Mouse (Mus musculus) liver, adult (tissue): Measurements from ENCODE around the gene Syn3.

Source experiments
- GATA4 ChIP-seq: IDR thresholded peaks from 2 replicates; pipeline ENCODE4 v1.6.1; 2014; ENCODE audit warnings: mild to moderate bottlenecking, low read length; ENCODE audit not compliant: insufficient replicate concordance

The Syn3 gene

GRCm38 (mm10) chr10:86230006-86230405, 268.7 kb downstream of the Syn3 start:
- TF ChIP-seq GATA4, result no peak

- no peak for TF ChIP-seq GATA4
These were observed 273.2 kb downstream of the Syn3 start for GRCm38 (mm10) chr10:86225480-86225879.

- TF ChIP-seq GATA4, result no peak
These were observed 279.7 kb downstream of the Syn3 start for GRCm38 (mm10) chr10:86218984-86219383.

DNA sequence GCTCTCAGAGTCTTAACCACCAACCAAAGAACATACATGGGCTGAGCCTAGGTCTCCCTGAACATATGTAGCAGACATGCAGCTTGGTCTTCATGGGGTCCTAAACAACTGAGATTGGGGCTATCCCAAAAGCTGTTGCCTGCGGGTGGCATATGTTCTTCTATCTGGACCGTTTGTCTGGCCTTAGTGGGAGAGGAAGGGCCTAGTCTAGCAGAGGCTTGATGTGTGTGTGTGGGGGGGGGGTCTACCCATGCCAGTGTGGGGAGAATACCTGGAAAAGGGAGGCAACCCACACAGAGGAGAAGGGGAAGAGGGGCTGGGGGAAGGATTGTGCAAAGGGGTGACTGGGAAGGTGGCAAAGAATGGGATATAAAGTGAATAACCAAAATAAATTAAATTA, 281.9 kb downstream of the Syn3 start:
- no peak for TF ChIP-seq GATA4

- TF ChIP-seq GATA4, result no peak
These were observed 286.6 kb downstream of the Syn3 start for GRCm38 (mm10) chr10:86212062-86212461.

DNA sequence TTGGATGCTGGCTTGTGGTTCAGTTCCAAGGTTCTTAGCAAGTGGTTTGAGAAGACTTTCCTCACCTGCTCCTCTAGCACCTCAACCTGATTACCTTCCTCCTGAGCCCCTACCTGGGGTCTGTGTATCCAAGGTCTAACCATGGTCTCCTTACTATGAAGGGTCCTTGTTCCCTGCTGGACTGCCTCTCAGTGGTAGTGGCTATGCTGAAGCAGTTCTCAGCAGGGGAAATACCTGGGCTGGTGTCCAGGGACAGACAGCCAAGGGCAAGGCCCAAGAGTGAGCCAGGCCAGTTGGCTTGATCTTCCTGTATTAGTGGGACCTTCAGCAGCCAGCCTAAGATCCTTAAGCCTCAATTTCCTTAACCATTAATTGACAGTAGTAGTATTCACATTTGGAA, 294.8 kb downstream of the Syn3 start:
- TF ChIP-seq GATA4, result no peak

DNA sequence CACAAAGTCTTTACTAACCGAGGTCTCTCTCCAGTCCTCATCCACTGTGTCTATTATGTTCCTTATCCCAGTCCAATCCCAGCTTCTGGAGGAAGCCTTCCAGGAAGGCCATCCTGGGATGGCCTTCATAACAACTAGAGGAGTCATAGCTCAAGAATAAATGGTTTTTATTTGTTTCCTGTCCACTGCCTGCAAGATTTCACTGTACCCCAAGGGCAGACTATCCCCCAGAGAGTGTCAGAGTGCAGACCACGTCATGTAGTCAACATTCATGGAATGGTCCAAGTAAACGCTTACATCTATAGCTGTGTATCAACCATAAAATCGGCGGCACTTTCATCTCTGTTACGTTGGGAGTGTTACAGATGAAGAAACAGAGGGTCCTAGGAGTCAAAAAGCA, 295.5 kb downstream of the Syn3 start:
- no peak for TF ChIP-seq GATA4

DNA sequence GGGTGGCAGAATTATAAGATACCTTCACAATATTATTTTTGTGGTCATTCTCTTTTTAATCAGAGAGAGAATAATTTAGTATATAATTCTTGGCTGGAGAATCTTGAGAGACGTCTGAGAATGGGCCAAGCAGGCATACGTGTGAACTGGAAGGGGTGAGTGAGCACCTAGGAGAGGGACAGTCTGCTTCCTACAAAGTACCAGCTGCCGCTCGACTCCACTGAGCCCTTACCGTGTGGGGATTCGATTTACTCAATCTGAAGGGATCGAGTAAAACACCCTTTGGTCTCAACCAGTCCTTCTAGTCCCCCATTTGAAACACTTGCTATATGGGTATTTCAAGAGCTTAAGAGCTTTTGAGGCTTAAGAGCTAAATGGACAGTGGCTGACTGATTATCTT, 296.9 kb downstream of the Syn3 start:
- TF ChIP-seq GATA4, result no peak

GRCm38 (mm10) chr10:86201006-86201405, 297.7 kb downstream of the Syn3 start:
- TF ChIP-seq GATA4, result no peak

GRCm38 (mm10) chr10:86196414-86197025, 302.2 kb downstream of the Syn3 start:
- no peak for TF ChIP-seq GATA4

DNA sequence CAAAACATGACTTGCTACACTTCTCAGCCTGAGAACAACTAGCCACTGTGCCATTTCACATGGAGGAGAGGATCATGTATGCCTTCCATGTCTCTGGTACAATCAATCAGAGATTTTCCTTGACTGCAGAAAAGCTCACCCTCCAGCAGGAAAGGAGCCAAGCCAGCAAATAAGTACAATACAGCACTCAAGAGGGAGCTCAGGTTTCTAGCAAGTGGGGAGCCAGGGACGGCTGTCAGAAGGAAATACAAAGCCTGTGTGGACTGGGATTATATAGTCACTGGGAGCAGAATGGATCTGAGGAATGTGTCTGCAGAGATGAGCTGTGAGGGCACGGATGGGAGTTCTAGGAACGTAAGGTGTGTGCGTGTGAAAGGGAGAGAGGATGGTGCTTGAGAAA, 304.0 kb downstream of the Syn3 start:
- no peak for TF ChIP-seq GATA4

- no peak for TF ChIP-seq GATA4
These were observed 304.7 kb downstream of the Syn3 start for GRCm38 (mm10) chr10:86193863-86194434.

- no peak for TF ChIP-seq GATA4
These were observed 310.1 kb downstream of the Syn3 start for GRCm38 (mm10) chr10:86188614-86189013.

- TF ChIP-seq GATA4, result no peak
These were observed 310.8 kb downstream of the Syn3 start for GRCm38 (mm10) chr10:86187881-86188280.

DNA sequence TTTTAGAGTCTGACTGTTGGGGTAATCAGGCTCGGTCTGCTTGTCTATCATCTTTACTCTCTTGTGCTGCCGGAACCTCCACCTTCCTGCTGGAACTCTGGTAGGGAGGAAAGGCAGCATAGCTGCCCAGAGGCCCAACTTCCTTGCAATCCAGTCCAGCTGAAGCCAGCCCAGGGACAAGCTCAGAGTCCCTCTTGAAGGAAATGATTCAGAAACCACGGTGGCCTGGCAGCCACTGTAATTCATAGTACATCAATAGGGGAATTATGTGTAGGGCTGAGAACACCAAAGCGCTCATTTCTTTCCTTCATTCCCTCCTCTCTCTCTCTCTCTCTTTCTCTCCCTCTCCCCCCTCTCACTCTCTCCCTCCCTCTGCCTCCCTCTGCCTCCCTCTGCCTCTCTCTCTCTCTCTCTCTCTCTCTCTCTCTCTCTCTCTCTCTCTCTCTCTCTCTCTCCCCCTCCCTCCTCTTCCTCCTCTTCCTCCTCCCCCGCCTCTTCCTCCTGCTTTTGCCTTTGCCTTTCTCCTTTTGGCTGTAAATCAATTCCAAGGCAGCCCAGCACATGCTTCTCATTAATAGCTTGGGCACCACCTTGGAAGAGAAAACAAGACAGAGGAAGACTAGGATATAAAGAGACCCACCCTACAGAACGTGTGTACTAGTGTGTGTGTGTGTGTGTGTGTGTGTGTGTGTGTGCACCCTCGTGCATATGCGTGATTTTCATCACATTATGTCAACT, 315.4 kb downstream of the Syn3 start:
- TF ChIP-seq GATA4, result no peak

DNA sequence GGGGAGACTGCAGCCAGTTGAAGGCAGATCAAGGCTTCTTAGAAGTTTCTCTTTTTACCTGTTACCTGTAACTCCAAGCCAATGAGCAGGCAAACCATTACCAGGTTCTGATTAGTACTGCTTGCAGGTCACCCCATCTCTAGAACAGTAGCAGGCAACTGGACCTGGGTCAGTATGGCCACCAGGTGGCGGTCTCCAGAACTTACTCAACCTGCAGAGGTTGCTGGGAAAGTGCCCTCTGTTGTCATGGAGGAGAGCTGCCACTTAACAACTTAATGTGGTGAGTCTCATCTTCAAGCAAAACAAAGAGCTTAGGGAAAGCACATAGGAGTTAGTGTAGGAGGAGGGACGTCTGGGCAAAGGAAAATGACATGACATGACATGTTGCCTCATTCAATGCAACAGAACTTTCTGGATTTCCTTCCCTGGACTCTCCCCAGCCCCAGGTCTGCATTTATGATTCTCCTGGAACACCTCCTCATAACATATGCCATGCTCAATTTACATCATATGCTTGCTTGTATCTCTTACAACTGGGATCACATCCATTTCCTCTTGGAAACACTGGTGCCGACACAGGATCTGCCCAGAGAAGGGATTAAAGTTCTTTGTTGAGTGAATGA, 316.4 kb downstream of the Syn3 start:
- TF ChIP-seq GATA4, result no peak
